Mouse (Mus musculus): ENCODE measurements around the gene Tcp11. TPM values are rescaled to one million over a fixed set of nuclear protein-coding genes. Genes with fewer than 3 reads are reported as not detected.

Tcp11 gene
- polyA plus RNA-seq, 1 experiment: 0.92 TPM

DNA sequence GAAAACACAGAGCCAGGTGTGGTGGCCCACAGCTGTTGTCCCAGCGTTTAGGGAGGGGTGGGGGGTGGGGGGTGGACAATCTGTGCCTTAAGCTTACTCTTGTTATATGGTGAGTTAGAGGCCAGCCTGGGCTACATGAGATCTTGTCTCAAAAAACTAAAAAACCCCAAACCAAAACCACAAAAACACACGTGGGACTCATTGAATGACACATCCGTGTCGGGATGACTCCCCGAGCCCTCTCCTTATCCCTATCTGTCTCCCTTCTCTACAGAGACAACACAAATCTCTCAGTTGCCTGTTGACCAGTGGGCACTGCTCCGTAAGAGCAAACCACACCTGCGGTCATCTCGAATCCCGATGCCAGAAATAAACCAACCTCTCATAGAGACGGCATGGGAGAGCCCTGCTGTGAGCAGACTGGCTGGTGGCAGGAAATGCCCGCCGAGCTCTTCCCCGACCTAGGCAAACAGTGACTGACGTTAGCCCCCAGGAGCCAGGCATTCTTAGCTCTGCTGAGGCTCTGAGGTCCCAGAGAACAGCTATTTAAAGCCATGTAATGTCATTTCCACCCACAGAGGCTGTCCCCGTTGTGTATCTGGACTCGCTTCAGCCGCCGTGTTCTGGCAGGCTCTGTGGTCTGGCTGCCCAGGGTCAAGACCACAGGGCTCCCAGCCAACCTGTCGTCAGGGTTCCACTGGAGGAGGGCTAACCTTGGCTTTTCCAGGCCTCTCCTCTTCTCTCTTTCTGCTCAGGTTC lies 37.2 kb upstream of the Tcp11 start:
- Histone ChIP-seq H3K27me3 (ENCODE audit: control insufficient read depth, insufficient read depth, low read length) (no peaks in the 10 kb centered on the region; the same call in 1 of the 2 replicates), H3K4me3 (ENCODE audit: extremely low read depth, insufficient read depth, insufficient read length) (no peak overlapping the region), H3K4me1 (ENCODE audit: control insufficient read depth, insufficient read depth, insufficient read length) (no peaks in the 10 kb centered on the region), H3K36me3 (ENCODE audit: control insufficient read depth, insufficient read depth, low read length) (no peaks in the 10 kb centered on the region), H3K27ac (ENCODE audit: insufficient read depth, low read length) (no peak overlapping the region)
- DNase-seq (ENCODE audit: low read depth in 1 of 2, low spot score in 2 of 2): no peak
- WGBS: 12% methylated on average over 19 of the region's 19 CpGs
- TF ChIP-seq CTCF (IDR thresholded peaks at IDR 0.05; ENCODE audit: extremely low read depth, insufficient read depth, insufficient read length, insufficient replicate concordance): no peak
- no peak for TF ChIP-seq POLR2A (IDR thresholded peaks at IDR 0.05; ENCODE audit: low read depth, low read length)

DNA sequence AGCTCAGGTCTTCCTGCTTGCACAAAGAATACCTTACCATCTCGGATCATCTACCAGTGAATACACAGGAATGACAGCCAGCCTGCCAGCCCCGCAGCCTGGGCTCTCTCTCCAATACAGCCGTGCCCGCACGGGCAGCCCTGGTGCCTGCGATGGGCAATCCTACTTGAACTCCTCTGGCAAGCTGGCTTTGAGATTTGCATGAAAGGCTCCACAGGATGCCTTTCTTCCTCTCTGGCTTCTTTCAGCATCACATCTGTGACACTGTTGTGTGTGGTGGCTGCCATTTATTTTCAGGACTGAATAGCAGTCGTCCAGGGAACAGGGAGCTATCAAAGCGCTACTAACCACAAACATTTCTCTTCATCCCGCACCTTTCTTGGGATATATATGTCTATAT lies 35.9 kb upstream of the Tcp11 start:
- Histone ChIP-seq H3K27me3 (ENCODE audit: control insufficient read depth, insufficient read depth, low read length) (no peaks in the 10 kb centered on the region; the same call in 1 of the 2 replicates), H3K27ac (ENCODE audit: insufficient read depth, low read length) (no peak overlapping the region), H3K4me3 (ENCODE audit: extremely low read depth, insufficient read depth, insufficient read length) (no peak overlapping the region), H3K4me1 (ENCODE audit: control insufficient read depth, insufficient read depth, insufficient read length) (no peaks in the 10 kb centered on the region), H3K36me3 (ENCODE audit: control insufficient read depth, insufficient read depth, low read length) (no peaks in the 10 kb centered on the region)
- TF ChIP-seq CTCF (IDR thresholded peaks at IDR 0.05; ENCODE audit: extremely low read depth, insufficient read depth, insufficient read length, insufficient replicate concordance) (no peak), POLR2A (IDR thresholded peaks at IDR 0.05; ENCODE audit: low read depth, low read length) (no peak)
- DNase-seq (ENCODE audit: low read depth in 1 of 2, low spot score in 2 of 2): no peak
- WGBS: 85% methylated on average over 9 of the region's 9 CpGs

DNA sequence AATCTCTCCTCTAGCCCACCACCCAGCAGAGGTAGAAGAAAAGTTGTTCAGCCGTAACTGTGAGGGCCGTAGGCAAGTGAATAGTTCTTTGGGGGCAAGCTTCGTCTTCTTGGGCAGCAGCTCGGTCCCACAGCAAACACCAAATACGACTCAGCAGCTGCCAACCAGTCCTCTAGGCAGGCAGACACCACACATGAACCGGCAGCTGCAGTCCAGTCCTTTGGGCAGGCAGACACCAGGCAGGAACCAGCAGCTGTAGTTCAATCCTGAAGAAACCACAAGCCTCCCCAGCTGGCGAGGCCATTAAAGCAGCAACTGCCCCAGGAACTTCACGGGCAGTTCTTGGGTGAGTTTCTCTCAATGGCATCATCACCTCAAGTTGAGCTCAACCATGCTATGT lies 31.8 kb upstream of the Tcp11 start:
- Histone ChIP-seq H3K27me3 (ENCODE audit: control insufficient read depth, insufficient read depth, low read length) (no peaks in the 10 kb centered on the region), H3K4me3 (ENCODE audit: extremely low read depth, insufficient read depth, insufficient read length) (no peak overlapping the region), H3K4me1 (ENCODE audit: control insufficient read depth, insufficient read depth, insufficient read length) (no peaks in the 10 kb centered on the region), H3K27ac (ENCODE audit: insufficient read depth, low read length) (no peak overlapping the region), H3K36me3 (ENCODE audit: control insufficient read depth, insufficient read depth, low read length) (no peaks in the 10 kb centered on the region)
- 85% methylated on average over 8 of the region's 8 CpGs for WGBS
- TF ChIP-seq POLR2A (IDR thresholded peaks at IDR 0.05; ENCODE audit: low read depth, low read length) (no peak), CTCF (IDR thresholded peaks at IDR 0.05; ENCODE audit: extremely low read depth, insufficient read depth, insufficient read length, insufficient replicate concordance) (no peak)
- DNase-seq (ENCODE audit: low read depth in 1 of 2, low spot score in 2 of 2): no peak

DNA sequence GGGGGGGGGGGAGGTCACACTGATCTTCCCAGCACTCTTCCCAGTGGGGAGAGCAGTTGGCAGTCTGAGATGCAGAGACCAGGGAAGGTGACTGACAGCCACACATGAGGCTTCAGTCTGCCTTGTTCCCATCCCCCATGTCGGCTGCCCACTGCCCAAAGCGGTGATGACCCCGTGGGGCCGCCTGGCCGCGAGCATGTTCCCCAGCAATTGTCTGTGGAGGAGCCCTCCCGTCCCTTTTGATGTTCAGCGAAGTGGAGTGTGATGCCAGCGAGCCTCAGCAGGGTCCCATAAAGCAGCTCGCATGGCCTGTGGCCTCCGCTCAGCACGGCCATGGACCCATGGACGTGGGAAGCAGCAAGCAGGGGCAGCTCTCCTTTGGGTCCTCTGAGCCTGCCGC lies 26.8 kb upstream of the Tcp11 start:
- no peak overlapping the region for H3K27ac ChIP-seq (ENCODE audit: insufficient read depth, low read length)
- 52% methylated on average over 14 of the region's 14 CpGs for WGBS
- no peak for DNase-seq (ENCODE audit: low read depth in 1 of 2, low spot score in 2 of 2)
- no peaks in the 10 kb centered on the region for H3K27me3 ChIP-seq (ENCODE audit: control insufficient read depth, insufficient read depth, low read length)
- TF ChIP-seq POLR2A (IDR thresholded peaks at IDR 0.05; ENCODE audit: low read depth, low read length) (no peak), CTCF (IDR thresholded peaks at IDR 0.05; ENCODE audit: extremely low read depth, insufficient read depth, insufficient read length, insufficient replicate concordance) (no peak)
- H3K36me3 ChIP-seq (ENCODE audit: control insufficient read depth, insufficient read depth, low read length): no peaks in the 10 kb centered on the region
- no peaks in the 10 kb centered on the region for H3K4me1 ChIP-seq (ENCODE audit: control insufficient read depth, insufficient read depth, insufficient read length)
- no peak overlapping the region for H3K4me3 ChIP-seq (ENCODE audit: extremely low read depth, insufficient read depth, insufficient read length)

DNA sequence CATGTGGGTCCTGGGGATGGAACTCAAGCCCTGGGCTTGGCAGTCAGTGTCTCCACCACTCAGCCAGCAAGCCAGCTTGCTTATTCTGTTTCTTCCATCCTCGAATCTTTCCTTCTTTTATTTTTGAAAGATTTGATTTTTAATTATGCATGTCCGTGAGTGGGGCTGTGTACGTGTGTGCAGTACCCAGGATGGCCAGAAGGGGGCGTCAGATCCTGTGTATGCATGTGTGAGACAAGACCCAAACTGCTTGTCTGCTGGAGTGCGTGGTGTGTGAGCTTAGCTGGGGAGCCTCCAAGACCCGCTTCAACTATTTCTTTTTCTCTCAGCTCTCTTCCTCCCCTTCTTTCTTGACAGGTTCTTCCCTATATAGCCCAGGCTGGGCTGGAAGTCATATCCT lies 25.9 kb upstream of the Tcp11 start:
- no peak overlapping the region for H3K27ac ChIP-seq (ENCODE audit: insufficient read depth, low read length)
- WGBS: 81% methylated on average over 6 of the region's 6 CpGs
- TF ChIP-seq POLR2A (IDR thresholded peaks at IDR 0.05; ENCODE audit: low read depth, low read length): no peak
- TF ChIP-seq CTCF (IDR thresholded peaks at IDR 0.05; ENCODE audit: extremely low read depth, insufficient read depth, insufficient read length, insufficient replicate concordance): peak; percentile 21; the same call in 1 of the 2 replicates

DNA sequence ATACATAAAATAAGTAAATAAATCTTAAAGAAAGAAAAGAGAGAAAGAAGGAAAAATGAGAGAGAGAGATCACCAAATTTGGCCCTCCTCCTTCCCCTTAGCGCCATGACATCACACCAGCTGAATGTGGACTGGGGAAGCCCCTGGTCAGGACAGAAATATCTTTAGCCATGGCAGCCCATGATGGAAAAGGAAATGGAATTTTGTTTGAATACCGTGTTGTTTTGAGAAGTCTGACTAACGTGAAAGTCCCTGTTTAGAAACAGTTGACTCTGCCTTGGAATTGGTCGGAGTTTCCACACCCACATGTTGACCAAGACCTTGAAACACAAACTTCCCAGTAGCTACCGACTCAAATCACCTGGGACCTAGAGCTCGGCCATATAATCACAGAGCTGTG lies 24.0 kb upstream of the Tcp11 start:
- no peak overlapping the region for H3K27ac ChIP-seq (ENCODE audit: insufficient read depth, low read length)
- no peak overlapping the region for H3K4me3 ChIP-seq (ENCODE audit: extremely low read depth, insufficient read depth, insufficient read length)
- no peak for DNase-seq (ENCODE audit: low read depth in 1 of 2, low spot score in 2 of 2)
- H3K27me3 ChIP-seq (ENCODE audit: control insufficient read depth, insufficient read depth, low read length): no peaks in the 10 kb centered on the region
- H3K36me3 ChIP-seq (ENCODE audit: control insufficient read depth, insufficient read depth, low read length): no peaks in the 10 kb centered on the region
- no peaks in the 10 kb centered on the region for H3K4me1 ChIP-seq (ENCODE audit: control insufficient read depth, insufficient read depth, insufficient read length)
- 77% methylated on average over 6 of the region's 6 CpGs for WGBS
- TF ChIP-seq POLR2A (IDR thresholded peaks at IDR 0.05; ENCODE audit: low read depth, low read length): no peak
- TF ChIP-seq CTCF (IDR thresholded peaks at IDR 0.05; ENCODE audit: extremely low read depth, insufficient read depth, insufficient read length, insufficient replicate concordance): no peak

More for the DNA sequence above, 25.9 kb upstream of the Tcp11 start:
- Histone ChIP-seq H3K36me3 (ENCODE audit: control insufficient read depth, insufficient read depth, low read length) (no peaks in the 10 kb centered on the region), H3K4me3 (ENCODE audit: extremely low read depth, insufficient read depth, insufficient read length) (no peak overlapping the region), H3K27me3 (ENCODE audit: control insufficient read depth, insufficient read depth, low read length) (no peaks in the 10 kb centered on the region), H3K4me1 (ENCODE audit: control insufficient read depth, insufficient read depth, insufficient read length) (no peaks in the 10 kb centered on the region)
- DNase-seq (ENCODE audit: low read depth in 1 of 2, low spot score in 2 of 2): no peak

DNA sequence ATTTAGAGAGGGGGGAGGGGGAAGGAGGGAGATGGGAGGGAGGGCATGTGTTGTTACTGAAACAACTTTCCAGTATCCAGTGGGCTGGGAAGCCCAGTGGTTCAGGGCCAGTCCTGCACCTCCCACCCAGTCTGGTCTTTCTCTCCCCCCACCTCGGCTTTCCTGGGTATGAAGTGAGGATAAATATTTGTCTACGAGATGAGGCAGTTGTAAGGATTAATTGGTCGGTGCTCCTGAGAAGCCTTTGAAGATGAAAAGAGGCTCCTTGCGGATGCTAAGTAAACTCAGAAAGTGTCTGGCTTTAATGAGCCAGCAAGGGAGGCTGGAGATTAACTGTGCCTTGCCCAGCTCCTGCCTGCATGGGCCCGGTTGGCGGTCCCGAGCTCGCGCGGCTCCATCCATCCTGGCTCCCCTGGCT lies 21.5 kb upstream of the Tcp11 start:
- WGBS: 89% methylated on average over 10 of the region's 10 CpGs
- Histone ChIP-seq H3K27me3 (ENCODE audit: control insufficient read depth, insufficient read depth, low read length) (no peaks in the 10 kb centered on the region), H3K36me3 (ENCODE audit: control insufficient read depth, insufficient read depth, low read length) (no peaks in the 10 kb centered on the region), H3K4me1 (ENCODE audit: control insufficient read depth, insufficient read depth, insufficient read length) (no peaks in the 10 kb centered on the region), H3K27ac (ENCODE audit: insufficient read depth, low read length) (no peak overlapping the region), H3K4me3 (ENCODE audit: extremely low read depth, insufficient read depth, insufficient read length) (no peak overlapping the region)
- no peak for DNase-seq (ENCODE audit: low read depth in 1 of 2, low spot score in 2 of 2)
- TF ChIP-seq POLR2A (IDR thresholded peaks at IDR 0.05; ENCODE audit: low read depth, low read length) (no peak), CTCF (IDR thresholded peaks at IDR 0.05; ENCODE audit: extremely low read depth, insufficient read depth, insufficient read length, insufficient replicate concordance) (no peak)

Measured in spleen, adult 2 months (tissue).